Mouse (Mus musculus) MEL (cell line): ENCODE results near the gene Fam234b.

ENCODE experiments used
- CHD2 ChIP-seq: IDR thresholded peaks from 2 replicates; pipeline ENCODE4 v1.6.1; 2011; ENCODE audit warnings: low read length, improper control_type of control experiment
- CTCF ChIP-seq, 3 experiments: IDR thresholded peaks in 2 of 3; conservative IDR thresholded peaks in 1 of 3; 2 replicates each; pipeline ENCODE4 v1.5.1; 2011 to 2012; ENCODE audit warnings: low read length in 3 of 3, low read depth in 2 of 3, mild to moderate bottlenecking in 2 of 3, improper control_type of control experiment in 1 of 3, inconsistent platforms in 1 of 3, mixed read lengths in 1 of 3, moderate library complexity in 1 of 3; ENCODE audit not compliant: control insufficient read depth in 1 of 3, insufficient read depth in 1 of 3, poor library complexity in 1 of 3, severe bottlenecking in 1 of 3
- E2F4 ChIP-seq: IDR thresholded peaks from 2 replicates; pipeline ENCODE4 v1.6.1; 2011; ENCODE audit warnings: low read depth, low read length, improper control_type of control experiment, borderline replicate concordance
- EP300 ChIP-seq, 2 experiments: IDR thresholded peaks; 2 replicates each; pipeline ENCODE4 v1.6.1; 2011; ENCODE audit warnings: improper control_type of control experiment in 2 of 2, low read length in 2 of 2, low read depth in 1 of 2, mild to moderate bottlenecking in 1 of 2
- HCFC1 ChIP-seq: IDR thresholded peaks from 2 replicates; pipeline ENCODE4 v1.6.1; 2012; ENCODE audit warnings: low read depth, mild to moderate bottlenecking, inconsistent platforms, low read length, improper control_type of control experiment, moderate library complexity
- MAFK ChIP-seq: IDR thresholded peaks from 2 replicates; pipeline ENCODE4 v1.6.1; 2011; ENCODE audit warnings: low read depth, mild to moderate bottlenecking, low read length, improper control_type of control experiment, borderline replicate concordance
- MAX ChIP-seq: IDR thresholded peaks from 2 replicates; pipeline ENCODE4 v1.6.1; 2011; ENCODE audit warnings: low read length, improper control_type of control experiment
- MXI1 ChIP-seq: IDR thresholded peaks from 2 replicates; pipeline ENCODE4 v1.6.1; 2011; ENCODE audit warnings: mild to moderate bottlenecking, low read depth, low read length, improper control_type of control experiment
- POLR2A ChIP-seq, 2 experiments: IDR thresholded peaks; 2 replicates each; pipeline ENCODE4 v1.6.1; 2011 to 2012; ENCODE audit warnings: low read length in 2 of 2, mild to moderate bottlenecking in 2 of 2, control low read depth in 1 of 2, improper control_type of control experiment in 1 of 2, low read depth in 1 of 2, moderate library complexity in 1 of 2; ENCODE audit not compliant: control insufficient read depth in 1 of 2, insufficient read depth in 1 of 2, poor library complexity in 1 of 2
- ZC3H11A ChIP-seq: IDR thresholded peaks from 2 replicates; pipeline ENCODE4 v1.6.1; 2012; ENCODE audit warnings: low read depth, mild to moderate bottlenecking, inconsistent platforms, low read length, improper control_type of control experiment
- ZKSCAN1 ChIP-seq: IDR thresholded peaks from 2 replicates; pipeline ENCODE4 v1.6.1; 2012; ENCODE audit warnings: low read depth, mild to moderate bottlenecking, inconsistent platforms, low read length, improper control_type of control experiment, moderate library complexity
- ZMIZ1 ChIP-seq: IDR thresholded peaks from 2 replicates; pipeline ENCODE4 v1.6.1; 2012; ENCODE audit warnings: low read depth, mild to moderate bottlenecking, inconsistent platforms, low read length, improper control_type of control experiment, moderate library complexity

GRCm38 (mm10) chr6:135245586-135245985, 47.8 kb downstream of the Fam234b start:
- TF ChIP-seq EP300 (IDR thresholded peaks at IDR 0.05; ENCODE audit: low read depth in 1 of 2, low read length in 2 of 2) (no peak), HCFC1 (no peak), MAX (no peak), POLR2A (IDR thresholded peaks at IDR 0.05; ENCODE audit: control insufficient read depth in 1 of 2, insufficient read depth in 1 of 2, low read depth in 1 of 2, low read length in 2 of 2, poor library complexity in 1 of 2) (no peak), ZMIZ1 (no peak), CTCF (IDR thresholded peaks at IDR 0.05 in 2 of 3, conservative IDR thresholded peaks at IDR 0.05 in 1 of 3; ENCODE audit: control insufficient read depth in 1 of 3, insufficient read depth in 1 of 3, low read depth in 2 of 3, low read length in 3 of 3, poor library complexity in 1 of 3, severe bottlenecking in 1 of 3) (no peak), ZKSCAN1 (no peak), ZC3H11A (no peak), CHD2 (no peak), MAFK (no peak), MXI1 (no peak), E2F4 (no peak)
